ENCODE assay signal across 11 mouse cellular contexts in the genomic region with DNA sequence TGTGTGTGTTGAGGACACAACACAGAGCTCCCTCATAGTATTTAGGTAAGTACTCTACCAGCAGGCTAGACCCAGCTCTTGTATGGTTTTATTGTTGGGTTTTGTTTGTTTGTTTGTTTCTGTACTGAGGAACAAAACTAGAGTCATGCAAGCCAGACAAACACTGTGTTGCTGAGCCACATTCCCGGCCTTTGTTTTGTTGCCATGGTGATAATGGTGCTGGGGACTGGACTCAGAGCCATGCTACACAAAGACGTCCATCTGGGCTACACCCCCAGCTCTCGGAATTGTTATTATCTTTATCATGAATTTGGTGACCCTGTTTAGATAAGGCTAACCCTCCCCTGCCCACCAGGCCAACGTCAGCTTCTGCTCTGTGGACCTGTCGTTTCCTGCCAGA.
DNase-seq lines count a peak whose midpoint lies in the region; ATAC-seq lines count a peak whose summit lies in the region.
"Had no signal": no experiment of that assay in that cellular context is flagged by ENCODE, and none has a peak within 500 bp of the region (broad histone marks: within the 10 kb centered on the region; RNA-seq: fewer than 3 reads in every experiment).

No protein-coding gene starts in this region.

- no peak overlapping the region for H3K4me2 ChIP-seq in forebrain, embryonic 11.5 days (ENCODE audit: low read depth, low read length, severe bottlenecking)
- no peak overlapping the region for H3K4me2 ChIP-seq in embryonic facial prominence, embryonic 14.5 days (ENCODE audit: low read depth, low read length)
- no peak overlapping the region for H3K4me2 ChIP-seq in hindbrain, embryonic 16.5 days (ENCODE audit: low read length)
- H3K4me2 ChIP-seq in neural tube, embryonic 11.5 days (ENCODE audit: low read depth) = no peak overlapping the region
- H3K4me2 ChIP-seq: embryonic facial prominence, embryonic 12.5 days had no signal

- peaks cover 32% of the 10 kb centered on the region for H3K4me1 ChIP-seq in forebrain, embryonic 10.5 days
- peaks cover 3% of the 10 kb centered on the region; the same call in 1 of the 2 replicates for H3K4me1 ChIP-seq in forebrain, embryonic 11.5 days (replicated peaks; ENCODE audit: control insufficient read depth, insufficient read depth, low read length)
- no peaks in the 10 kb centered on the region for H3K4me1 ChIP-seq in embryonic facial prominence, embryonic 14.5 days (ENCODE audit: control insufficient read depth, insufficient read depth, low read length)
- H3K4me1 ChIP-seq in hindbrain, embryonic 16.5 days (ENCODE audit: control insufficient read depth, insufficient read depth, low read depth, low read length) = peaks cover 10% of the 10 kb centered on the region
- peaks cover 10% of the 10 kb centered on the region for H3K4me1 ChIP-seq in neural tube, embryonic 11.5 days (ENCODE audit: control insufficient read depth, insufficient read depth, low read length)
- H3K4me1 ChIP-seq: embryonic facial prominence, embryonic 12.5 days had no signal

- peak overlapping the region; percentile 66 for H3K27ac ChIP-seq in forebrain, embryonic 10.5 days
- no peak overlapping the region for H3K27ac ChIP-seq in forebrain, embryonic 11.5 days (ENCODE audit: low read depth, low read length)
- no peak overlapping the region for H3K27ac ChIP-seq in embryonic facial prominence, embryonic 14.5 days (replicated peaks; ENCODE audit: low read depth, low read length)
- H3K27ac ChIP-seq in hindbrain, embryonic 16.5 days (ENCODE audit: low read depth, low read length) = 0 out of 2 replicates have a peak overlapping the region, but pooled peaks have one; percentile 23
- H3K27ac ChIP-seq in neural tube, embryonic 11.5 days (ENCODE audit: low read depth, low read length) = no peak overlapping the region
- H3K27ac ChIP-seq: embryonic facial prominence, embryonic 12.5 days; macrophage had no signal

- no peaks in the 10 kb centered on the region for H3K27me3 ChIP-seq in forebrain, embryonic 10.5 days (ENCODE audit: poor library complexity, severe bottlenecking)
- H3K27me3 ChIP-seq in forebrain, embryonic 11.5 days (ENCODE audit: control insufficient read depth, insufficient read depth, low read length) = no peaks in the 10 kb centered on the region
- H3K27me3 ChIP-seq in embryonic facial prominence, embryonic 14.5 days (replicated peaks; ENCODE audit: control insufficient read depth, insufficient read depth, low read length) = no peaks in the 10 kb centered on the region
- no peaks in the 10 kb centered on the region for H3K27me3 ChIP-seq in hindbrain, embryonic 16.5 days (replicated peaks; ENCODE audit: control insufficient read depth, insufficient read depth, low read length)
- no peaks in the 10 kb centered on the region for H3K27me3 ChIP-seq in neural tube, embryonic 11.5 days (ENCODE audit: control insufficient read depth, insufficient read depth, low read length)
- H3K27me3 ChIP-seq: embryonic facial prominence, embryonic 12.5 days had no signal

- no peaks in the 10 kb centered on the region for H3K9me3 ChIP-seq in forebrain, embryonic 10.5 days
- H3K9me3 ChIP-seq in forebrain, embryonic 11.5 days (ENCODE audit: control insufficient read depth, low read length) = no peaks in the 10 kb centered on the region
- H3K9me3 ChIP-seq in embryonic facial prominence, embryonic 14.5 days (ENCODE audit: control insufficient read depth, low read length) = no peaks in the 10 kb centered on the region
- H3K9me3 ChIP-seq in hindbrain, embryonic 16.5 days (ENCODE audit: control insufficient read depth, low read length) = no peaks in the 10 kb centered on the region
- H3K9me3 ChIP-seq in neural tube, embryonic 11.5 days (ENCODE audit: control insufficient read depth, low read length) = no peaks in the 10 kb centered on the region
- H3K9me3 ChIP-seq: embryonic facial prominence, embryonic 12.5 days had no signal

- ATAC-seq in forebrain, embryonic 11.5 days (replicated peaks; ENCODE audit: low FRiP score) = no peak; the same call in 1 of the 2 replicates
- ATAC-seq in embryonic facial prominence, embryonic 14.5 days (ENCODE audit: low read depth) = 0 out of 2 replicates have a peak, but pooled peaks have one; percentile 13
- peak; percentile 48; the same call in 1 of the 2 replicates for ATAC-seq in hindbrain, embryonic 16.5 days
- peak; percentile 53; the same call in 1 of the 2 replicates for ATAC-seq in neural tube, embryonic 11.5 days (ENCODE audit: insufficient read depth, low FRiP score, low TSS enrichment)
- no peak for ATAC-seq in erythroblast, adult 5-6 weeks (replicated peaks; ENCODE audit: low FRiP score, poor library complexity, severe bottlenecking)

- DNase-seq in forebrain, embryonic 10.5 days (ENCODE audit: extremely low spot score, low spot score) = peak; percentile 61
- no peak for DNase-seq in forebrain, embryonic 11.5 days (ENCODE audit: low spot score)
- peak; percentile 49 for DNase-seq in embryonic facial prominence, embryonic 14.5 days (ENCODE audit: low spot score)
- DNase-seq in neural tube, embryonic 11.5 days (ENCODE audit: low spot score) = no peak
- DNase-seq in layer of hippocampus, adult 9-11 months = no peak
- no peak for DNase-seq in spleen, postnatal 4 days (ENCODE audit: low spot score in 2 of 2)
- DNase-seq: gastrocnemius, postnatal 14 days had no signal

- peaks cover 12% of the 10 kb centered on the region for H3K36me3 ChIP-seq in forebrain, embryonic 10.5 days (replicated peaks)
- H3K36me3 ChIP-seq in forebrain, embryonic 11.5 days (ENCODE audit: control insufficient read depth, insufficient read depth, low read length) = no peaks in the 10 kb centered on the region
- no peaks in the 10 kb centered on the region for H3K36me3 ChIP-seq in embryonic facial prominence, embryonic 14.5 days (ENCODE audit: control insufficient read depth, insufficient read depth, low read length)
- H3K36me3 ChIP-seq in hindbrain, embryonic 16.5 days (ENCODE audit: control insufficient read depth, insufficient read depth, low read length) = no peaks in the 10 kb centered on the region
- H3K36me3 ChIP-seq in neural tube, embryonic 11.5 days (ENCODE audit: control insufficient read depth, insufficient read depth, low read length) = no peaks in the 10 kb centered on the region
- H3K36me3 ChIP-seq: embryonic facial prominence, embryonic 12.5 days had no signal

- H3K9ac ChIP-seq in forebrain, embryonic 11.5 days (ENCODE audit: low read length) = no peak overlapping the region
- no peak overlapping the region for H3K9ac ChIP-seq in embryonic facial prominence, embryonic 14.5 days (ENCODE audit: low read depth, low read length)
- H3K9ac ChIP-seq in hindbrain, embryonic 16.5 days (ENCODE audit: low read depth, low read length) = no peak overlapping the region
- no peak overlapping the region for H3K9ac ChIP-seq in neural tube, embryonic 11.5 days (ENCODE audit: low read length)
- H3K9ac ChIP-seq: embryonic facial prominence, embryonic 12.5 days had no signal

- no peak overlapping the region for H3K4me3 ChIP-seq in forebrain, embryonic 10.5 days
- no peak overlapping the region for H3K4me3 ChIP-seq in forebrain, embryonic 11.5 days (ENCODE audit: low read depth, low read length)
- no peak overlapping the region for H3K4me3 ChIP-seq in embryonic facial prominence, embryonic 14.5 days (ENCODE audit: low read depth, low read length)
- H3K4me3 ChIP-seq in hindbrain, embryonic 16.5 days (ENCODE audit: low read length) = no peak overlapping the region
- no peak overlapping the region for H3K4me3 ChIP-seq in neural tube, embryonic 11.5 days (ENCODE audit: low read depth, low read length)
- H3K4me3 ChIP-seq: embryonic facial prominence, embryonic 12.5 days had no signal

- WGBS in forebrain, embryonic 10.5 days = 31% methylated on average over 5 of the region's 5 CpGs
- WGBS in forebrain, embryonic 11.5 days = 23% methylated on average over 5 of the region's 5 CpGs
- 35% methylated on average over 5 of the region's 5 CpGs for WGBS in embryonic facial prominence, embryonic 14.5 days
- WGBS in hindbrain, embryonic 16.5 days = 14% methylated on average over 5 of the region's 5 CpGs
- WGBS in neural tube, embryonic 11.5 days = 20% methylated on average over 5 of the region's 5 CpGs

Comparison
In these comparisons a context has a peak if more than half of its experiments do, and no peak if none do; other contexts are left out.
1. DNase-seq: peak in forebrain, embryonic 10.5 days (single experiment) and embryonic facial prominence, embryonic 14.5 days (single experiment); none in forebrain, embryonic 11.5 days (single experiment), neural tube, embryonic 11.5 days (single experiment), layer of hippocampus, adult 9-11 months (single experiment) and spleen, postnatal 4 days (0 of 2).
2. H3K27ac ChIP-seq: peak in forebrain, embryonic 10.5 days (single experiment) and hindbrain, embryonic 16.5 days (single experiment); none in forebrain, embryonic 11.5 days (single experiment), embryonic facial prominence, embryonic 14.5 days (single experiment) and neural tube, embryonic 11.5 days (single experiment).
3. ATAC-seq: peak in embryonic facial prominence, embryonic 14.5 days (single experiment), hindbrain, embryonic 16.5 days (single experiment) and neural tube, embryonic 11.5 days (single experiment); none in forebrain, embryonic 11.5 days (single experiment) and erythroblast, adult 5-6 weeks (single experiment).